Comparison of ENCODE assay signal across 28 mouse cellular contexts in the genomic region with DNA sequence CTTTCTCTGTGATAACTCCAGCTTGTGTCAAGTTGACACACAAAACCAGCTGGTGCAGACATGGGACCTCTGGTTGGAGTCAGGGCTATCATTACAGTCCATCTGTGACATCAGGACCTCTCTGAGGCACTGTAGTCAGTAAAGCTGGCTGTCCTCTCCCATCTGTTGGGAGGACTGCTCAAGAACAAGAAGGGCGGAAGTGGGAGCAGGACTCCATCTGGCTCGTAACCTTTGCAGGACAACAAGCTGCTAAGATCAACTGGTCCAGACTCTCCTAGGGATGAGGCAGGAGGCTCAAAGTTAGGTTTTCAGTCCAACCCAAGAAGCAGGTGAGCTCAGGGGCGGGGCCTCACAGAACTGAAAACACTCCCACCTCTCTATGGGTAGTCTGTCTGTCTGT. TPM values are rescaled to one million over a fixed set of nuclear protein-coding genes. Genes with fewer than 3 reads are reported as not detected.
DNase-seq lines count a peak whose midpoint lies in the region; ATAC-seq and TF ChIP-seq lines count a peak whose summit lies in the region.
"Had no signal": no experiment of that assay in that cellular context is flagged by ENCODE, and none has a peak within 500 bp of the region (broad histone marks: within the 10 kb centered on the region; RNA-seq: fewer than 3 reads in every experiment).

No protein-coding gene starts in this region.

- H3K4me3 ChIP-seq in forebrain, embryonic 10.5 days, result no peak overlapping the region
- no peak overlapping the region for H3K4me3 ChIP-seq in forebrain, embryonic 14.5 days (ENCODE audit: low read depth, low read length)
- H3K4me3 ChIP-seq in kidney, adult 2 months (ENCODE audit: insufficient read depth, low read depth, low read length), result no peak overlapping the region
- H3K4me3 ChIP-seq in kidney, embryonic 16.5 days (ENCODE audit: low read length), result no peak overlapping the region
- H3K4me3 ChIP-seq: embryonic facial prominence, embryonic 12.5 days; forebrain, embryonic 12.5 days; hindbrain, embryonic 12.5 days; layer of hippocampus, adult 2 months; limb, embryonic 10.5 days; liver, embryonic 15.5 days; lung, embryonic 15.5 days; myocyte; neural tube, embryonic 15.5 days had no signal

- peak overlapping the region; percentile 62; the same call in 1 of the 2 replicates for H3K27ac ChIP-seq in forebrain, embryonic 10.5 days
- H3K27ac ChIP-seq in forebrain, embryonic 14.5 days (ENCODE audit: low read depth, low read length), result no peak overlapping the region
- no peak overlapping the region for H3K27ac ChIP-seq in kidney, adult 2 months (ENCODE audit: insufficient read depth, low read depth, low read length)
- H3K27ac ChIP-seq in kidney, embryonic 16.5 days (ENCODE audit: low read length), result no peak overlapping the region
- H3K27ac ChIP-seq: embryonic facial prominence, embryonic 12.5 days; forebrain, embryonic 12.5 days; hindbrain, embryonic 12.5 days; kidney, postnatal 0 days; layer of hippocampus, adult 2 months; liver, embryonic 15.5 days; lung, embryonic 15.5 days had no signal

- TF ChIP-seq POLR2A in kidney, adult 2 months (IDR thresholded peaks at IDR 0.05; ENCODE audit: low read depth, low read length), result no peak

- no peak overlapping the region for H3K4me2 ChIP-seq in forebrain, embryonic 14.5 days (ENCODE audit: low read length)
- no peak overlapping the region for H3K4me2 ChIP-seq in kidney, embryonic 16.5 days (replicated peaks; ENCODE audit: low read depth, low read length)
- H3K4me2 ChIP-seq: embryonic facial prominence, embryonic 12.5 days; forebrain, embryonic 12.5 days; heart, embryonic 11.5 days; hindbrain, embryonic 12.5 days; liver, embryonic 15.5 days; lung, embryonic 15.5 days; neural tube, embryonic 15.5 days had no signal

- H3K9ac ChIP-seq in forebrain, embryonic 14.5 days (ENCODE audit: low read length), result no peak overlapping the region
- H3K9ac ChIP-seq in kidney, embryonic 16.5 days (replicated peaks; ENCODE audit: low read length), result no peak overlapping the region
- H3K9ac ChIP-seq: embryonic facial prominence, embryonic 12.5 days; forebrain, embryonic 12.5 days; hindbrain, embryonic 12.5 days; liver, embryonic 15.5 days; lung, embryonic 15.5 days; neural tube, embryonic 15.5 days had no signal

- TF ChIP-seq CTCF in kidney, adult 2 months (conservative IDR thresholded peaks at IDR 0.05; ENCODE audit: insufficient read depth, insufficient read length, low read depth, low read length), result no peak

- H3K9me3 ChIP-seq in forebrain, embryonic 10.5 days, result no peaks in the 10 kb centered on the region
- H3K9me3 ChIP-seq in forebrain, embryonic 14.5 days (replicated peaks; ENCODE audit: control insufficient read depth, low read length), result no peaks in the 10 kb centered on the region
- H3K9me3 ChIP-seq in kidney, embryonic 16.5 days (ENCODE audit: low read length), result no peaks in the 10 kb centered on the region
- H3K9me3 ChIP-seq: embryonic facial prominence, embryonic 12.5 days; forebrain, embryonic 12.5 days; hindbrain, embryonic 12.5 days; limb, embryonic 10.5 days; liver, embryonic 15.5 days; lung, embryonic 15.5 days; neural tube, embryonic 15.5 days had no signal

- no peak for ATAC-seq in forebrain, embryonic 14.5 days
- no peak for ATAC-seq in kidney, embryonic 16.5 days (ENCODE audit: low FRiP score, low TSS enrichment)
- ATAC-seq: inflammation-experienced regulatory T-cells, adult 6 months; midbrain, embryonic 16.5 days had no signal

- no peak for DNase-seq in forebrain, embryonic 10.5 days (ENCODE audit: extremely low spot score, low spot score)
- no peak for DNase-seq in forebrain, embryonic 14.5 days (ENCODE audit: low spot score)
- DNase-seq in kidney, adult 2 months, result peak; percentile 33
- DNase-seq in cerebellum, adult 9-11 months, result peak; percentile 77
- peak; percentile 56 to 58 for DNase-seq in cerebellum, postnatal 25 days
- DNase-seq in gastrocnemius, postnatal 25 days, result no peak
- DNase-seq: adrenal gland, adult 2 months; heart, postnatal 10 days; liver; lung, postnatal 4 days; right cerebral cortex, adult 18-20 months; right cerebral cortex, postnatal 4 days; thymus, adult 2 months; thymus, postnatal 4 days had no signal

- H3K36me3 ChIP-seq in forebrain, embryonic 10.5 days (replicated peaks), result no peaks in the 10 kb centered on the region
- no peaks in the 10 kb centered on the region for H3K36me3 ChIP-seq in forebrain, embryonic 14.5 days (ENCODE audit: control insufficient read depth, insufficient read depth, low read length)
- H3K36me3 ChIP-seq in kidney, adult 2 months (ENCODE audit: control insufficient read depth, insufficient read depth, low read length), result no peaks in the 10 kb centered on the region
- H3K36me3 ChIP-seq in kidney, embryonic 16.5 days (ENCODE audit: insufficient read depth, low read length), result no peaks in the 10 kb centered on the region
- H3K36me3 ChIP-seq: embryonic facial prominence, embryonic 12.5 days; forebrain, embryonic 12.5 days; hindbrain, embryonic 12.5 days; limb, embryonic 10.5 days; liver, embryonic 15.5 days; lung, embryonic 15.5 days; neural tube, embryonic 15.5 days had no signal

- peaks cover 63% of the 10 kb centered on the region for H3K4me1 ChIP-seq in forebrain, embryonic 10.5 days
- H3K4me1 ChIP-seq in forebrain, embryonic 14.5 days (ENCODE audit: control insufficient read depth, insufficient read depth, low read length), result peaks cover 10% of the 10 kb centered on the region
- H3K4me1 ChIP-seq in kidney, adult 2 months (ENCODE audit: control insufficient read depth, insufficient read depth, low read length), result no peaks in the 10 kb centered on the region
- peaks cover 25% of the 10 kb centered on the region for H3K4me1 ChIP-seq in kidney, embryonic 16.5 days (ENCODE audit: insufficient read depth, low read length)

- 81% methylated on average over 3 of the region's 3 CpGs for WGBS in forebrain, embryonic 10.5 days
- WGBS in forebrain, embryonic 14.5 days, result 95% methylated on average over 3 of the region's 3 CpGs
- WGBS in kidney, adult 2 months, result 81% methylated on average over 3 of the region's 3 CpGs
- WGBS in kidney, embryonic 16.5 days, result 83% methylated on average over 3 of the region's 3 CpGs

- H3K27me3 ChIP-seq in forebrain, embryonic 10.5 days (ENCODE audit: poor library complexity, severe bottlenecking), result no peaks in the 10 kb centered on the region; the same call in 1 of the 2 replicates
- H3K27me3 ChIP-seq in forebrain, embryonic 14.5 days (replicated peaks; ENCODE audit: control insufficient read depth, insufficient read depth, low read length), result no peaks in the 10 kb centered on the region
- H3K27me3 ChIP-seq in kidney, adult 2 months (replicated peaks; ENCODE audit: control insufficient read depth, insufficient read depth, low read length), result no peaks in the 10 kb centered on the region
- H3K27me3 ChIP-seq in kidney, embryonic 16.5 days (ENCODE audit: insufficient read depth, low read length), result no peaks in the 10 kb centered on the region
- H3K27me3 ChIP-seq: embryonic facial prominence, embryonic 12.5 days; forebrain, embryonic 12.5 days; liver, embryonic 15.5 days; lung, embryonic 15.5 days; neural tube, embryonic 15.5 days had no signal

RNA-seq across cellular contexts. Expression of gene Man1c1, which starts 29.1 kb away (rescaled TPM):
- polyA plus RNA-seq in forebrain, embryonic 10.5 days (2016; fragmentation: Nextera tagmentation; extraction: Ambion mirVana), result 2.3 and 2.8 TPM in 2 replicates
- polyA plus RNA-seq in forebrain, embryonic 14.5 days (2014; fragmentation: Nextera tagmentation; extraction: Ambion mirVana), result 1.5 and 1.9 TPM in 2 replicates
- 4.6 and 4.7 TPM in 2 replicates for polyA plus RNA-seq in kidney, adult 2 months (2012; rRNA removed)
- polyA plus RNA-seq in kidney, embryonic 16.5 days (2015; fragmentation: Nextera tagmentation; extraction: Ambion mirVana), result 3.5 and 3.7 TPM in 2 replicates
- 1 to 10 TPM; 4.1 to 5.1 TPM for total RNA-seq in gastrocnemius, postnatal 25 days (2021)

Comparison
In these comparisons a context has a peak if more than half of its experiments do, and no peak if none do; other contexts are left out.
1. DNase-seq: peak in kidney, adult 2 months (single experiment), cerebellum, adult 9-11 months (single experiment) and cerebellum, postnatal 25 days (2 of 2); none in forebrain, embryonic 10.5 days (single experiment), forebrain, embryonic 14.5 days (single experiment) and gastrocnemius, postnatal 25 days (single experiment).